Mouse (Mus musculus): Measurements from ENCODE around the gene Crygs. TPM values are rescaled to one million over a fixed set of nuclear protein-coding genes. Genes with fewer than 3 reads are reported as not detected.

Gene Crygs
- total and polyA plus RNA-seq, 3 experiments, result not detected

Other genes starting within 250 kb of the Crygs start
- 7.2 and 9.2 TPM in 2 replicates for gene Dgkg, start 154.4 kb downstream of the Crygs start, total RNA-seq (2012; rRNA removed)
- gene Dgkg, start 154.4 kb downstream of the Crygs start, total RNA-seq (2014; rRNA removed), result 2.3 and 3.0 TPM in 2 replicates
- gene Dgkg, start 154.4 kb downstream of the Crygs start, polyA plus RNA-seq (2012; ENCODE audit: insufficient read length, low read depth), result 2.0 TPM in 2 replicates
- 15.1 and 20.4 TPM in 2 replicates for gene Tbccd1, start 46.1 kb upstream of the Crygs start, total RNA-seq (2012; rRNA removed)
- gene Tbccd1, start 46.1 kb upstream of the Crygs start, total RNA-seq (2014; rRNA removed), result 19.4 and 19.9 TPM in 2 replicates
- 16.6 and 18.6 TPM in 2 replicates for gene Tbccd1, start 46.1 kb upstream of the Crygs start, polyA plus RNA-seq (2012; ENCODE audit: insufficient read length, low read depth)
- gene Dnajb11, start 46.3 kb upstream of the Crygs start, total RNA-seq (2012; rRNA removed), result 122 and 209 TPM in 2 replicates
- 129 and 149 TPM in 2 replicates for gene Dnajb11, start 46.3 kb upstream of the Crygs start, total RNA-seq (2014; rRNA removed)
- gene Dnajb11, start 46.3 kb upstream of the Crygs start, polyA plus RNA-seq (2012; ENCODE audit: insufficient read length, low read depth), result 206 and 241 TPM in 2 replicates
- not detected in 2 replicates for gene Ahsg, start 79.7 kb upstream of the Crygs start, total RNA-seq (2012; rRNA removed)
- not detected in 2 replicates for gene Ahsg, start 79.7 kb upstream of the Crygs start, total RNA-seq (2014; rRNA removed)
- 0.25 and 0.43 TPM in 2 replicates for gene Ahsg, start 79.7 kb upstream of the Crygs start, polyA plus RNA-seq (2012; ENCODE audit: insufficient read length, low read depth)
- 0.25 and 0.42 TPM in 2 replicates for gene Fetub, start 106.8 kb upstream of the Crygs start, total RNA-seq (2012; rRNA removed)
- gene Fetub, start 106.8 kb upstream of the Crygs start, total RNA-seq (2014; rRNA removed), result 1.0 and 1.3 TPM in 2 replicates
- 15.5 and 15.8 TPM in 2 replicates for gene Fetub, start 106.8 kb upstream of the Crygs start, polyA plus RNA-seq (2012; ENCODE audit: insufficient read length, low read depth)
- not detected in 2 replicates for gene Hrg, start 139.5 kb upstream of the Crygs start, total RNA-seq (2012; rRNA removed)
- not detected in 2 replicates for gene Hrg, start 139.5 kb upstream of the Crygs start, total RNA-seq (2014; rRNA removed)
- gene Hrg, start 139.5 kb upstream of the Crygs start, polyA plus RNA-seq (2012; ENCODE audit: insufficient read length, low read depth), result not detected in 2 replicates
- gene Kng2, start 217.9 kb upstream of the Crygs start, total RNA-seq (2012; rRNA removed), result not detected in 2 replicates
- gene Kng2, start 217.9 kb upstream of the Crygs start, total RNA-seq (2014; rRNA removed), result not detected in 2 replicates
- not detected in 2 replicates for gene Kng2, start 217.9 kb upstream of the Crygs start, polyA plus RNA-seq (2012; ENCODE audit: insufficient read length, low read depth)
- not detected in 2 replicates for gene Kng1, start 246.3 kb upstream of the Crygs start, total RNA-seq (2012; rRNA removed)
- not detected in 2 replicates for gene Kng1, start 246.3 kb upstream of the Crygs start, total RNA-seq (2014; rRNA removed)
- not detected in 2 replicates for gene Kng1, start 246.3 kb upstream of the Crygs start, polyA plus RNA-seq (2012; ENCODE audit: insufficient read length, low read depth)

Data from CH12.LX (cell line).